Mouse (Mus musculus) G1E-ER4 (cell line): ENCODE results near the gene Cplx1. TPM values are rescaled to one million over a fixed set of nuclear protein-coding genes. Genes with fewer than 3 reads are reported as not detected.

Experiments
- GATA1 ChIP-seq: IDR thresholded peaks from one replicate; pipeline ENCODE4 v1.8.0; 2012; ENCODE audit warnings: low read length, inconsistent platforms
- polyA plus RNA-seq: library from polyadenylated mRNA; stranded (reverse); fragments of >175 nt; gene quantifications from 2 replicates; pipeline ENCODE4 v1.2.3, GENCODE M21; 2012

Gene Cplx1
- polyA plus RNA-seq, 1 experiment, result 0.09 TPM

- TF ChIP-seq GATA1, result no peak
Observed at GRCm38 (mm10) chr5:108521016-108521415, 28.8 kb downstream of the Cplx1 start.

DNA sequence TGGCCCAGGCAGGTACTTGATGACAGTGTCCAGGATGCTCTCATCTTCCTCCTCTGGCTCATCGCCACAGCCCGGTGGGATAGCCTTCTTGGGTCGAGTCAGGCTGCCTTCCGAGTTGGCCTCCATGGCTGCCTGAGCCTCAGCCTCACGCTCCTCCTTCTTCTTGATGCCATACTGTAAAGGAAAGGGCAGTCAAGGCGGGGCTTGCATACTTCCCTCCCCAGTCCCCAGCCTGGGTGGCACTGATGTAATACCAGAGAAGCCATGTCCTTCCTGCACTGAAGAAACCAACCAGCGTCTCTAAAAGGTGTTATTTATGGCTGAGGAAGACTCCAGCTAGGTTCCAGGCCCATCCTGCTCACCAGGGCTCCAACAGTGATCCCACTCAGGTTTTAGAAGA, 29.7 kb downstream of the Cplx1 start:
- no peak for TF ChIP-seq GATA1

GRCm38 (mm10) chr5:108518951-108519350, 30.9 kb downstream of the Cplx1 start:
- TF ChIP-seq GATA1, result no peak

- no peak for TF ChIP-seq GATA1
Observed at GRCm38 (mm10) chr5:108518106-108518885, 31.5 kb downstream of the Cplx1 start.

- TF ChIP-seq GATA1, result no peak
Observed at GRCm38 (mm10) chr5:108516655-108517054, 33.2 kb downstream of the Cplx1 start.

DNA sequence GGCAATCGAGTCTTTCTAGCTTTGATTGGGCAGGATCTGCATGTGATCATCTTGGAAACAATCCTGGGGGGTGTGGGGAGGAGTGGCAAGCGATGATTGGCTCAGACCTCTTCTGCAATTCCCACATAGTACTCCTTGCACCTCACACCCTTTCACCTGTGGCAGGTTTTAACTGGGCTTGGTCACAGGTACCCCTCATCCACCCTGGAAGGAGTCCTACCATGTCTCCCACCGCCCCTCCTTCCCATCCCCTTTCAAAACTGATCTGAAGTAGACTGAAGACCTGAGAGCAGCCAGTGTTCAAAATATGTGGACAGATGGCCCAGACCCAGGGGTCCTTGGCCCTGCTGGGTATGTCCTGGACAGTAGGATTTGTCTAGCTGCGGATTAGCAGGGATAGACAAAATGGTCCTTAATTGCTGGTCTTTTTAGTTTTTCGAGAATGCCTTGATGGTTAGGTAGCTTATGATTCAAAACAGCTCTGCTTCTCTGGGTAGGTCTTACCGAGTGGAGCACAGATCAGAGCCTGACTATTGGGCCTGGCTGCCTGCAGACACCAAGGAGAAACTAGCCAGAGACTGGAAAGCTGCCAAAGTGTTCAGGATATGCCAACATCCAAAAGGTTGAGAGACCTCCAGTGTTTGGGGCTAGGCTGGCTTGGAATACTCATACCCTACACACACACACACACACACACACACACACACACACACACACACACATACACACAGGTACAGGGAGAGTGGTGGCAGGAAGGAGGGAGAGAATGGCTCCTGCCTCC, 34.1 kb downstream of the Cplx1 start:
- no peak for TF ChIP-seq GATA1

- no peak for TF ChIP-seq GATA1
Observed at GRCm38 (mm10) chr5:108502286-108502685, 47.5 kb downstream of the Cplx1 start.

GRCm38 (mm10) chr5:108501573-108501972, 48.3 kb downstream of the Cplx1 start:
- TF ChIP-seq GATA1, result no peak

DNA sequence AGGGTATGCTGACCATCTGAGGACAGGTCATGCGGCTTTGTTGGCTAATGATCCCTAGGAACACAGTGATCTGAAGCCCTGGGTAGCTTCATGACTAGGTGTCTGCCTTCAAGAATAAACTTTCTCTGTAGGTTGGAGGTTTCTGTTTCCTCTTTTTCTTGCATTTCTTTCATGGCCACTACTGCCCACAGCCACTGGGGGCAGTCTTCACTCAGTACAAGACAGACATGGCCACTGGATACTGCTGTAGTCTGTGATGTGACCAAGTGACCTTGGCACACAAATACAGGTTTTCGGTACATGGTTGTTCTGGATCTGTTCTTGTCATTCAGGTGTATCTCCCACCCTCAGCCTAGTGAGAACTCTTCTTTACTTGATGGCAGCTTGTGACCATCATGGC, 64.6 kb downstream of the Cplx1 start:
- TF ChIP-seq GATA1, result no peak

DNA sequence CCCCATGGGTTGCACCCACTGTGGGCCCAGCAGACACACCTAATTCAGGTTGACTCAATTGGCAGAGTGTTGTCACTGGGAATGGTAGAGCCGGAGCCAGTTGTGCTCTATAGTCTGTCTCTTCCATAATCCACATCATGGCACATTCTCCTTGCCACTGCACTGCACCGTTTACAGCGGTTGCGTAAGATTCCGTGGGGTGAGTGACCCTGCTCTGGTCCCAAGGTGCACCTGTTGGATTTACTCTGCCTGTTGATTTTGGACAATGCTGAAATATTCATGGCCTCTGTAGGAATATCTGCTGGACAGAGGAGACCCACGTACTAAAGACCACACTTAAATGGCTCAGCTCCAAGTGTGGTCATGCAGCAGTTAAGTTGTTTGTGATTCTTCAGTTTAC, 66.8 kb downstream of the Cplx1 start:
- TF ChIP-seq GATA1, result no peak

- no peak for TF ChIP-seq GATA1
Observed at GRCm38 (mm10) chr5:108475977-108476376, 73.8 kb downstream of the Cplx1 start.

GRCm38 (mm10) chr5:108473737-108474136, 76.1 kb downstream of the Cplx1 start:
- no peak for TF ChIP-seq GATA1

DNA sequence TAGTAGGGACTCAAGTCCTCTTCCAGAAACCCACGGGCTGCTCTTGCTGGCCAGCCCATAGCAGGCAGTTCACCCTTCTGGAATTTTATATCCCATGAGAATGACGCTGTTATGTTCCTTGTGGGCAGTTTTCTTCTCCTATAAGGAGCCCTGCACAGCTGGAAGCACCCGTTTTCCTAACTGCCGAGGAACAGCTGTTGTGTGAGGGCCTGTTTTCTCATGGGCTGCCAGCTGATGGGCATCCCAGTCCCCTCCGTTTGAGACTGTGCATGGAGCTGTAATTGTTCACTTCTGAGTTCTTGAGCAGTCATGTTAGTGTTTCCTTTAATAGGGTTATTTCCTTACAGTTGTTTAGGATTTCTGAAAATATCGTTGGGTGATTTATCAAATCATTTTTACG, 80.2 kb downstream of the Cplx1 start:
- TF ChIP-seq GATA1, result no peak

Other genes with a start within 250 kb of the Cplx1 start
- gene Pigg, start 237.4 kb downstream of the Cplx1 start, polyA plus RNA-seq, result 1.8 and 1.9 TPM in 2 replicates
- not detected in 2 replicates for gene Gm42517, start 182.1 kb downstream of the Cplx1 start, polyA plus RNA-seq
- gene Pde6b, start 161.6 kb downstream of the Cplx1 start, polyA plus RNA-seq, result not detected in 2 replicates
- gene Atp5k, start 115.6 kb downstream of the Cplx1 start, polyA plus RNA-seq, result 63.0 and 83.7 TPM in 2 replicates
- not detected in 2 replicates for gene Mfsd7a, start 101.1 kb downstream of the Cplx1 start, polyA plus RNA-seq
- gene Pcgf3, start 88.8 kb downstream of the Cplx1 start, polyA plus RNA-seq, result 15.1 and 16.4 TPM in 2 replicates
- gene Gak, start 79.7 kb upstream of the Cplx1 start, polyA plus RNA-seq, result 65.6 and 99.4 TPM in 2 replicates
- 2.1 and 4.4 TPM in 2 replicates for gene Tmem175, start 79.7 kb upstream of the Cplx1 start, polyA plus RNA-seq
- gene Idua, start 110.3 kb upstream of the Cplx1 start, polyA plus RNA-seq, result 7.2 and 7.4 TPM in 2 replicates
- 4.2 and 5.0 TPM in 2 replicates for gene Dgkq, start 119.6 kb upstream of the Cplx1 start, polyA plus RNA-seq
- 0.89 and 1.4 TPM in 2 replicates for gene Slc26a1, start 125.5 kb upstream of the Cplx1 start, polyA plus RNA-seq
- 13.3 and 14.9 TPM in 2 replicates for gene Fgfrl1, start 142.4 kb upstream of the Cplx1 start, polyA plus RNA-seq
- not detected in 2 replicates for gene Rnf212, start 225.0 kb upstream of the Cplx1 start, polyA plus RNA-seq
- gene Tmed11, start 245.3 kb upstream of the Cplx1 start, polyA plus RNA-seq, result not detected in 2 replicates